Mouse (Mus musculus) gastrocnemius, postnatal 10 days (tissue): ENCODE data around the gene Pex3. TPM values are rescaled to one million over a fixed set of nuclear protein-coding genes. Genes with fewer than 3 reads are reported as not detected.
A peak's percentile ranks its signal among the peaks of the same experiment; 100 is the strongest.

Experiments
- DNase-seq: peaks from one replicate; pipeline ENCODE4 v3.0.0; 2021; ENCODE audit warnings: mixed read lengths
- long read RNA-seq, 2 experiments: library from polyadenylated mRNA; stranded (forward); transcript quantifications; one replicate each; pipeline ENCODE4 v2.0.0; 2021
- total RNA-seq, 2 experiments: library from RNA; stranded (reverse); gene quantifications; 2 replicates each; pipeline ENCODE4 v1.2.3; 2021

Gene Pex3
- total RNA-seq = 10 to 100 TPM; 13.3 to 16.1 TPM
- long read RNA-seq, experiment 1, transcript Pex3-201 (12 exons, 2,129 nt) = major isoform, 20 of 23 reads
- long read RNA-seq, experiment 1, partial matches to known transcripts = 0 of 23 reads
- long read RNA-seq, experiment 1, other reads (novel, unspliced or antisense) = 0 of 23 reads
- long read RNA-seq, experiment 2, transcript Pex3-201 (12 exons, 2,129 nt) = major isoform, 20 of 22 reads
- long read RNA-seq, experiment 2, partial matches to known transcripts = 0 of 22 reads
- long read RNA-seq, experiment 2, other reads (novel, unspliced or antisense) = 1 of 22 reads

- peak; percentile 90 for DNase-seq
Observed at GRCm38 (mm10) chr10:13552646-13553497, at the start of gene Pex3, which contains the start of gene Adat2. Gene Pex3, minus strand, starts transcription at chr10:13553142. Gene Adat2, plus strand, starts transcription at chr10:13552894.

GRCm38 (mm10) chr10:13600926-13601325, 48.0 kb upstream of the Pex3 start:
- no peak for DNase-seq

- no peak for DNase-seq
Observed at GRCm38 (mm10) chr10:13597491-13597890, 44.5 kb upstream of the Pex3 start.

GRCm38 (mm10) chr10:13596866-13597265, 43.9 kb upstream of the Pex3 start:
- no peak for DNase-seq

GRCm38 (mm10) chr10:13596073-13596472, 43.1 kb upstream of the Pex3 start:
- DNase-seq = no peak

GRCm38 (mm10) chr10:13593529-13593928, 40.6 kb upstream of the Pex3 start:
- DNase-seq = no peak

- no peak for DNase-seq
Observed at GRCm38 (mm10) chr10:13592196-13592595, 39.3 kb upstream of the Pex3 start.

- DNase-seq = no peak
Observed at GRCm38 (mm10) chr10:13587914-13588313, 35.0 kb upstream of the Pex3 start.

GRCm38 (mm10) chr10:13577123-13577522, 24.2 kb upstream of the Pex3 start:
- DNase-seq = no peak

GRCm38 (mm10) chr10:13572410-13572809, 19.5 kb upstream of the Pex3 start:
- DNase-seq = no peak

GRCm38 (mm10) chr10:13572003-13572402, 19.1 kb upstream of the Pex3 start:
- no peak for DNase-seq

GRCm38 (mm10) chr10:13570697-13571538, 18.0 kb upstream of the Pex3 start:
- DNase-seq = no peak

GRCm38 (mm10) chr10:13569818-13570217, 16.9 kb upstream of the Pex3 start:
- DNase-seq = no peak

- no peak for DNase-seq
Observed at GRCm38 (mm10) chr10:13566393-13566792, 13.5 kb upstream of the Pex3 start.

GRCm38 (mm10) chr10:13565080-13565448, 12.1 kb upstream of the Pex3 start:
- DNase-seq = no peak

GRCm38 (mm10) chr10:13564364-13565079, 11.6 kb upstream of the Pex3 start:
- DNase-seq = peak; percentile 65

- DNase-seq = no peak
Observed at GRCm38 (mm10) chr10:13560014-13560674, 7.2 kb upstream of the Pex3 start.

- no peak for DNase-seq
Observed at GRCm38 (mm10) chr10:13554316-13554715, 1.4 kb upstream of the Pex3 start.

- no peak for DNase-seq
Observed at GRCm38 (mm10) chr10:13553498-13553985, 600 bp upstream of the Pex3 start.

- DNase-seq = no peak
Observed at GRCm38 (mm10) chr10:13541721-13542120, 11.2 kb downstream of the Pex3 start.

GRCm38 (mm10) chr10:13539769-13540333, 13.1 kb downstream of the Pex3 start:
- no peak for DNase-seq
